Mouse (Mus musculus): ENCODE results near the gene Vmn2r3. TPM values are rescaled to one million over a fixed set of nuclear protein-coding genes. Genes with fewer than 3 reads are reported as not detected.
"Not testable (repeated sequence)": the region's sequence is repeated elsewhere in the genome, so short reads cannot be mapped to it uniquely, and the experiment has no call there.

The Vmn2r3 gene
- total and polyA plus RNA-seq, 3 experiments = 0.17 TPM; not detected in 2

GRCm38 (mm10) chr3:64235459-64235858 is 54.0 kb downstream of the Vmn2r3 start:
- H3K9ac ChIP-seq (ENCODE audit: control insufficient read depth, low read depth, low read length, poor library complexity, severe bottlenecking) = not testable (repeated sequence)

GRCm38 (mm10) chr3:64233655-64234054 is 55.9 kb downstream of the Vmn2r3 start:
- H3K4me3 ChIP-seq (ENCODE audit: control insufficient read depth in 1 of 2, insufficient read depth in 1 of 2, low read depth in 2 of 2, low read length in 2 of 2) = not testable (repeated sequence)

More at GRCm38 (mm10) chr3:64235459-64235858, 54.0 kb downstream of the Vmn2r3 start:
- not testable (repeated sequence) for H3K4me1 ChIP-seq (ENCODE audit: control insufficient read depth in 1 of 2, insufficient read depth in 2 of 2, low read length in 2 of 2); H3K9me3 ChIP-seq (replicated peaks; ENCODE audit: insufficient read depth, low read length); H3K27me3 ChIP-seq (ENCODE audit: control insufficient read depth in 1 of 2, insufficient read depth in 2 of 2, low read length in 2 of 2); H3K79me2 ChIP-seq (ENCODE audit: control insufficient read depth, insufficient read depth, low read length, poor library complexity); H3K4me3 ChIP-seq (ENCODE audit: control insufficient read depth in 1 of 2, insufficient read depth in 1 of 2, low read depth in 2 of 2, low read length in 2 of 2); H3K36me3 ChIP-seq (ENCODE audit: control insufficient read depth in 1 of 2, insufficient read depth in 2 of 2, low read length in 2 of 2)
- H3K27ac ChIP-seq (ENCODE audit: control insufficient read depth, low read depth, low read length) = peak overlapping the region; percentile 84
- TF ChIP-seq TCF12 (IDR thresholded peaks at IDR 0.05; ENCODE audit: low read depth, low read length) (peak; percentile 52; the same call in 1 of the 2 replicates), EP300 (IDR thresholded peaks at IDR 0.05; ENCODE audit: low read depth in 1 of 2, low read length in 2 of 2) (peak; percentile 52 to 81; a peak in 3 of 4 replicates), ETS1 (IDR thresholded peaks at IDR 0.05; ENCODE audit: low read depth, low read length) (0 out of 2 replicates have a peak, but pooled peaks have one; percentile 12), GATA1 (IDR thresholded peaks at IDR 0.05; ENCODE audit: low read depth, low read length) (peak; percentile 57), TBP (IDR thresholded peaks at IDR 0.05; ENCODE audit: low read depth, low read length) (0 out of 2 replicates have a peak, but pooled peaks have one; percentile 17), RCOR1 (IDR thresholded peaks at IDR 0.05; ENCODE audit: low read depth, low read length) (peak; percentile 18; the same call in 1 of the 2 replicates), TAL1 (IDR thresholded peaks at IDR 0.05; ENCODE audit: low read length) (peak; percentile 50)
- DNase-seq (ENCODE audit: low read depth, low spot score) = peak; percentile 79

GRCm38 (mm10) chr3:64227243-64227642 is 62.3 kb downstream of the Vmn2r3 start:
- no peak for DNase-seq (ENCODE audit: low read depth, low spot score)
- H3K79me2 ChIP-seq (ENCODE audit: control insufficient read depth, insufficient read depth, low read length, poor library complexity) = no peaks in the 10 kb centered on the region
- H3K9me3 ChIP-seq (replicated peaks; ENCODE audit: insufficient read depth, low read length) = no peaks in the 10 kb centered on the region
- no peaks in the 10 kb centered on the region for H3K36me3 ChIP-seq (ENCODE audit: control insufficient read depth in 1 of 2, insufficient read depth in 2 of 2, low read length in 2 of 2)
- H3K9ac ChIP-seq (ENCODE audit: control insufficient read depth, low read depth, low read length, poor library complexity, severe bottlenecking) = no peak overlapping the region
- H3K27me3 ChIP-seq (ENCODE audit: control insufficient read depth in 1 of 2, insufficient read depth in 2 of 2, low read length in 2 of 2) = no peaks in the 10 kb centered on the region
- H3K27ac ChIP-seq (ENCODE audit: control insufficient read depth, low read depth, low read length) = no peak overlapping the region
- H3K4me3 ChIP-seq (ENCODE audit: control insufficient read depth in 1 of 2, insufficient read depth in 1 of 2, low read depth in 2 of 2, low read length in 2 of 2) = no peak overlapping the region
- peak; percentile 43 for TF ChIP-seq RAD21 (IDR thresholded peaks at IDR 0.05; ENCODE audit: low read depth, low read length)
- TF ChIP-seq ZC3H11A (IDR thresholded peaks at IDR 0.05; ENCODE audit: low read depth, low read length) = 0 out of 2 replicates have a peak, but pooled peaks have one; percentile 13
- peak in 1 of 3 experiments; percentile 41; a peak in 2 of 6 replicates for TF ChIP-seq CTCF (IDR thresholded peaks at IDR 0.05 in 2 of 3, conservative IDR thresholded peaks at IDR 0.05 in 1 of 3; ENCODE audit: control insufficient read depth in 1 of 3, insufficient read depth in 1 of 3, low read depth in 2 of 3, low read length in 3 of 3, poor library complexity in 1 of 3, severe bottlenecking in 1 of 3)
- TF ChIP-seq SMC3 (IDR thresholded peaks at IDR 0.05; ENCODE audit: low read depth, low read length) = peak; percentile 40
- no peak for TF ChIP-seq NELFE (IDR thresholded peaks at IDR 0.05; ENCODE audit: low read depth, low read length)
- H3K4me1 ChIP-seq (ENCODE audit: control insufficient read depth in 1 of 2, insufficient read depth in 2 of 2, low read length in 2 of 2) = no peaks in the 10 kb centered on the region

More at GRCm38 (mm10) chr3:64233655-64234054, 55.9 kb downstream of the Vmn2r3 start:
- DNase-seq (ENCODE audit: low read depth, low spot score) = peak; percentile 16
- not testable (repeated sequence) for H3K36me3 ChIP-seq (ENCODE audit: control insufficient read depth in 1 of 2, insufficient read depth in 2 of 2, low read length in 2 of 2); H3K27me3 ChIP-seq (ENCODE audit: control insufficient read depth in 1 of 2, insufficient read depth in 2 of 2, low read length in 2 of 2); H3K27ac ChIP-seq (ENCODE audit: control insufficient read depth, low read depth, low read length); H3K9ac ChIP-seq (ENCODE audit: control insufficient read depth, low read depth, low read length, poor library complexity, severe bottlenecking); H3K9me3 ChIP-seq (replicated peaks; ENCODE audit: insufficient read depth, low read length); H3K79me2 ChIP-seq (ENCODE audit: control insufficient read depth, insufficient read depth, low read length, poor library complexity); H3K4me1 ChIP-seq (ENCODE audit: control insufficient read depth in 1 of 2, insufficient read depth in 2 of 2, low read length in 2 of 2)

Other genes with a start within 250 kb of the Vmn2r3 start
- gene Vmn2r1, start 208.2 kb downstream of the Vmn2r3 start, total RNA-seq (2012; rRNA removed) = not detected in 2 replicates
- under 1 TPM in 1 of 2 experiments, not detected in 1; 0.01 TPM for gene Vmn2r1, start 208.2 kb downstream of the Vmn2r3 start, polyA plus RNA-seq (2012; ENCODE audit: insufficient read depth in 1 of 2, insufficient read length in 2 of 2, low read depth in 1 of 2, low replicate concordance in 2 of 2, missing spikeins in 1 of 2)
- not detected in 2 replicates for gene Vmn2r2, start 147.8 kb downstream of the Vmn2r3 start, total RNA-seq (2012; rRNA removed)
- gene Vmn2r2, start 147.8 kb downstream of the Vmn2r3 start, polyA plus RNA-seq (2012; ENCODE audit: insufficient read depth in 1 of 2, insufficient read length in 2 of 2, low read depth in 1 of 2, low replicate concordance in 2 of 2, missing spikeins in 1 of 2) = not detected
- not detected in 2 replicates for gene Vmn2r4, start 125.7 kb upstream of the Vmn2r3 start, total RNA-seq (2012; rRNA removed)
- gene Vmn2r4, start 125.7 kb upstream of the Vmn2r3 start, polyA plus RNA-seq (2012; ENCODE audit: insufficient read depth in 1 of 2, insufficient read length in 2 of 2, low read depth in 1 of 2, low replicate concordance in 2 of 2, missing spikeins in 1 of 2) = not detected
- not detected in 2 replicates for gene Vmn2r5, start 220.1 kb upstream of the Vmn2r3 start, total RNA-seq (2012; rRNA removed)
- not detected for gene Vmn2r5, start 220.1 kb upstream of the Vmn2r3 start, polyA plus RNA-seq (2012; ENCODE audit: insufficient read depth in 1 of 2, insufficient read length in 2 of 2, low read depth in 1 of 2, low replicate concordance in 2 of 2, missing spikeins in 1 of 2)

Data from MEL (cell line).